Mouse (Mus musculus) bone marrow, adult 2 months (tissue): Measurements from ENCODE around the gene Ppih. TPM values are rescaled to one million over a fixed set of nuclear protein-coding genes. Genes with fewer than 3 reads are reported as not detected.

ENCODE experiments used
- H3K27ac ChIP-seq: fragments of 200-500 bp; 2 replicates; pipeline ENCODE4 v1.5.1; 2012; ENCODE audit warnings: low read depth, mild to moderate bottlenecking, control low read depth, inconsistent platforms, low read length; ENCODE audit not compliant: control insufficient read depth, poor library complexity, insufficient read depth
- H3K4me1 ChIP-seq: fragments of 200-500 bp; 2 replicates; pipeline ENCODE4 v1.6.1; 2011; ENCODE audit warnings: low read length; ENCODE audit not compliant: control insufficient read depth, insufficient read depth
- H3K4me3 ChIP-seq: fragments of 200-500 bp; replicated peaks from 2 replicates; pipeline ENCODE3; 2011; ENCODE audit warnings: mild to moderate bottlenecking, low read depth, low read length, control low read depth; ENCODE audit not compliant: control insufficient read depth
- CTCF ChIP-seq: fragments of 200-500 bp; IDR thresholded peaks from 2 replicates; pipeline ENCODE4 v1.5.1; 2011; ENCODE audit warnings: low read length, control low read depth; ENCODE audit not compliant: control insufficient read depth, insufficient read depth
- POLR2A ChIP-seq: fragments of 200-500 bp; IDR thresholded peaks from 2 replicates; pipeline ENCODE4 v1.6.1; 2011; ENCODE audit warnings: low read depth, mild to moderate bottlenecking, control low read depth, low read length, borderline replicate concordance; ENCODE audit not compliant: control insufficient read depth
- WGBS: fragments of 180-500 bp; shearing (Covaris S2); methylation state at CpG from one replicate; pipeline ENCODE4 v1.1.7; 2018; 5-methylcytosine and 5-hydroxymethylcytosine counted together
- polyA plus RNA-seq: library from polyadenylated mRNA; stranded (reverse); fragments of >200 nt; gene quantifications from 2 replicates; pipeline ENCODE4 v1.2.4, GENCODE M21; 2011; ENCODE audit warnings: low replicate concordance; ENCODE audit not compliant: missing spikeins, insufficient read depth, insufficient read length

Gene Ppih
- 45.5 and 99.6 TPM in 2 replicates for polyA plus RNA-seq

GRCm38 (mm10) chr4:119320131-119320830 is at the start of gene Ppih:
TSS of gene Ppih (minus strand) at chr4:119320546.
- WGBS = under 1% methylated on average over 44 of the region's 44 CpGs
- H3K4me3 ChIP-seq = peak within 1 kb of the TSS; percentile 77
- TF ChIP-seq CTCF (no peak), POLR2A (peak; percentile 77; the same call in 1 of the 2 replicates)
- no peak within 1 kb of the TSS; the same call in 1 of the 2 replicates for H3K27ac ChIP-seq
- H3K4me1 ChIP-seq = no peaks in the 10 kb centered on the region; the same call in 1 of the 2 replicates

DNA sequence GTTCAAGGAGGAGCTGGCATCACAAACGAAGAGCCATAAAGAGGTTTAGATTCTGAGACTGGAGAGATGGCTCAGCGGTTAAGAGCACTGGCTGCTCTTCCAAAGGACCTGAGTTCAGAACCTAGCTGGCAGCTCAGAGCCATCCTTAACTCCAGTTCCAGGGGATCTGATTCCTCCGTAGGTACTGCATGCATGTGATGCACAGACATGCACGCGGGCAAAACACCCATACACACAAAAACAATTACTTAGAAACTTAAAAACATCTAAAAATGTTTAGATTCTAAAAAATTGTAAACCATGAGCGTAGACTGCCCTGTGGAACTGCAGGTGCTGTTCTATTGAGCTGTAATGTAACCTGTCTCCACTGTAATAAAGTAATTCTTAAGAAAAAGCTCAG is 49.1 kb upstream of the Ppih start:
- no peak overlapping the region for H3K27ac ChIP-seq
- H3K4me3 ChIP-seq = no peak overlapping the region
- no peak for TF ChIP-seq POLR2A
- no peaks in the 10 kb centered on the region for H3K4me1 ChIP-seq
- 82% methylated on average over 6 of the region's 6 CpGs for WGBS

DNA sequence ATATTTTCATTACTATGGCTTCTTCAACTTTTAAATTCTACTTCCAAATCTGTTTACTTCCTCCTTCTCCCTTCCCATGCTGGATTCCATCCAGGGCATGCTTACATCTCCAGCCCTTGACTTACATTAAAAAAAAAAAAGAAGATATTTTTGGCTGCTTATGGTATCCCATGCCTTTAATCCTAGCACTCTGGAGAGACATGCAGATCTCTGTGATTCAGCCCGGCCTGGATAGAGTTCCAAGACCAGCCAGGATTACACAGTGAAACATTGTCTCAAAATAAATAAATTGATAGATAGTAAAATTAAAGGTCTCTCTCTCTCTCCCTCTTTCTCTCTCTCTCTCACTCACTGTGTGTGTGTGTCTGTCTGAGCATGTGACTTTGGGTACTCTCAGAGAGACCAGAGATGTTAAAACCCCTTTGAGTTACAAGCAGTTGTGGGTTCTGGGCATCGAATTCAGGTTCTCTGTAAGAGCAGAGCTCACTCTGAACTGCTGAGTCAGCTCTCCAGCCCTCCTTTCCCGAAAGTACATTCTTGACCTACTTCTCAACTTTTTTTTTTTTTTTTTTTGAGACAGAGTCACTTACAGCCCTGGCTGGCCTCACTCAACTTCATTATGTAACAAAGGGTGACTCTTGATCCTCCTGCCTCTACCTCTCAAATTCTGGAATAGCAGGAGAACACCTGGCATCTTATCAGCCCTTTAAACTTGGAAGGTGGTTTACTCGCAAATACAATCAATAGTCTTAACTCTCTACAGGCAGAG is 46.6 kb upstream of the Ppih start:
- TF ChIP-seq POLR2A (no peak), CTCF (no peak)
- H3K4me3 ChIP-seq = no peak overlapping the region
- no peak overlapping the region for H3K27ac ChIP-seq
- WGBS = 32% methylated on average over 4 of the region's 4 CpGs
- no peaks in the 10 kb centered on the region for H3K4me1 ChIP-seq

GRCm38 (mm10) chr4:119362231-119362630 is 41.9 kb upstream of the Ppih start:
- Histone ChIP-seq H3K27ac (no peak overlapping the region), H3K4me3 (no peak overlapping the region), H3K4me1 (no peaks in the 10 kb centered on the region)
- no peak for TF ChIP-seq POLR2A
- 73% methylated on average over 3 of the region's 3 CpGs for WGBS

DNA sequence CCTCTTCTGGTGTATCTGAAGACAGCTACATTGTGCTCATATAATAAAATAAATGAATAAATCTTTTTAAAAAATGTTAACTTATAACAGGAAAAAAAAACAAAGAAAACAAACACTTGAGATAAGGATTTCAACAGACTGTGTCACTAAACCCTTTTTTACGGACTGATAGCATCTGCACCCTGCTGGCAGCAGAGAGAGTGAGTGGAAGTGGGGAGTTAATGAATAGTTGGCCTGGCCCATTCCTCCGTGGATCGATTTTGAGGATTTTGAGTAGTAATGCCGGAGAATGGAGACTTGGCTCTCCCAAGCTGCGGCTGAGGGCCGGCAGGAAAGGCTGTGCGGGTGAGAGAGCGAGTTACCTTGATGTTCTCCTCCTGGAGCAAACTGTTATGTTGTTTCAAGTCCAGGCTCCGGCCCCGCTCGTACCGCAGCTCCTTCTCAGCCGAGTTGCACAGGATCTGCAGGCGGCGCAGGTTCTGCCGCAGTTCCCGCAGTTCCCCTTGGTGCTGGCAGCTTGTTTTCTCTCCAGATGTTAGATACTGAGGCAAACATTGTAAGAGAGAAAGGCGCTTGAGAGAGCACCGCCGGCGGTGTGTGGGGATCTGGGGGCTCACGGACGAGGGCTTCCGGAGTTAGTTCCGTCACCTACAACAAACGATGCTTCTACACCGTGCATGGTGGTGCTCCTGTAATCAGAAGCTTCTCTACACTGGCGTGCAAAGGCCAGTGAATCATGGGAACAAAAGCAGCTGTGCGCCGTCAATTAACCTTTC is 39.0 kb upstream of the Ppih start:
- no peaks in the 10 kb centered on the region for H3K4me1 ChIP-seq
- no peak overlapping the region for H3K4me3 ChIP-seq
- H3K27ac ChIP-seq = no peak overlapping the region
- TF ChIP-seq CTCF (no peak), POLR2A (no peak)
- 6% methylated on average over 30 of the region's 30 CpGs for WGBS

DNA sequence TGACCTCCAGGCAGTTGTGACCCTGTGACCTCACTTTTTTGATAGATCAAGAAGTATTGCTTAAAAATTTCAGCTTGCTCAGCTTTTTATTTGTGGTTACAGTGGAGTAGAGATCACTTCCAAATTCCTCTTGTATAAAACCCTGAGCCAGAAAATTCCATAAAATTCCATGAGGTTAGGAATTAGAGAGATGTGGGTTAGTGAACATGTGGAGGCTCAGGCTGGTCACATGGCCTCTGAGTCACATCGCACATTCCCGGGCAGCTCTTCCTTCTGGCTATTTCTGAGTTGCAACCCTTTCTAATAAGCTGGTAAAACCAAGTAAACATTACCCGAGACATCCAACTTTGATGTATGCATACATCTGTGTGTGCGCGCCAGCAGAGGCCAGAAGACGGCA is 25.2 kb upstream of the Ppih start:
- H3K27ac ChIP-seq = no peak overlapping the region
- TF ChIP-seq POLR2A (no peak), CTCF (no peak)
- no peaks in the 10 kb centered on the region for H3K4me1 ChIP-seq
- 88% methylated on average over 6 of the region's 6 CpGs for WGBS
- no peak overlapping the region for H3K4me3 ChIP-seq

- Histone ChIP-seq H3K27ac (no peak overlapping the region), H3K4me3 (no peak overlapping the region), H3K4me1 (no peaks in the 10 kb centered on the region)
- WGBS = 14% methylated on average over 10 of the region's 10 CpGs
- no peak for TF ChIP-seq POLR2A
- TF ChIP-seq CTCF = peak; percentile 37; the same call in 1 of the 2 replicates
Measured at GRCm38 (mm10) chr4:119338861-119339361, 18.6 kb upstream of the Ppih start.

GRCm38 (mm10) chr4:119338422-119338821 is 18.1 kb upstream of the Ppih start:
- Histone ChIP-seq H3K4me1 (no peaks in the 10 kb centered on the region), H3K27ac (no peak overlapping the region), H3K4me3 (no peak overlapping the region)
- WGBS = 71% methylated on average over 4 of the region's 4 CpGs
- TF ChIP-seq CTCF (no peak), POLR2A (no peak)
